Mouse (Mus musculus) cerebellum, adult 11 months (tissue): ENCODE data around the gene Epha8.

ENCODE experiments used
- DNase-seq: peaks from one replicate; pipeline ENCODE4 v3.0.0; 2022

Epha8 gene

DNA sequence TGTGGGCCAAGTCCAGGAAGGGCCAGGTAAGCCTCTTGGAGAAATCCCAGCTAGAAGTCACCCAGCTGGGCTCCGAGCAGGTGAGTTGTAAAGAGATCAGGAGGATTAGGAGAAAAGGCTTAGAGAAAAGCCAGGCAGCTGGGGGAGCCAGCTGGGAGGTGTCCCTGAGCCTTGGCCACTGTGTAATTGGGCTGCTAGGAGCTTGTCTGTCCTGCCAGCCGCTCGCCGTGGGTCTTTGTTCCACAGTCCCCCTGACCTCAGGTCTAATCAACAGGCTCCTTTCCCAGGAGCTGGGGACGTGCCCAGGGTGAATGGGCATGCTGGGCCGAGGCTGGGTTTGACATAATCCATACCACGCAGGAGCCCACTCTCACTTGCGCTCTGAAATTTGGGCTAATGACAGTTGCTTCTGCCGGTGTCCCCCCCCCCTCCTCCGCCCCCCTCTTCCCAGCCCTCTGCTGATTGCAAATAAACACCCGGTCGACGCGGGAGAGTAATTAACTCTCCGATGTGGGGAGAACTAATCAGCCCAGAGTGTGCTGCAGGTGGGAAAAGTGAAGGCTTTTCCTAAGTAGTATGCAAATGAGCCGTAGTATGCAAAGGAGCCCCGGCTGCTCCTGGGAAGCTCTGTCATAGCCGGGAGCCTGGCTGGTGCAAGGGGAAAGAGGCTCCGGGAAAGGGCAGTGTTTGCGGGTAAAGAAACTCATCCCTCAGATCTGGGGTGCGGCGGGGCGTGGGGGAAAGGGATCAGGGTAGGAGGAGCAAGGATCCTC is 51.7 kb downstream of the Epha8 start:
- DNase-seq, result no peak

DNA sequence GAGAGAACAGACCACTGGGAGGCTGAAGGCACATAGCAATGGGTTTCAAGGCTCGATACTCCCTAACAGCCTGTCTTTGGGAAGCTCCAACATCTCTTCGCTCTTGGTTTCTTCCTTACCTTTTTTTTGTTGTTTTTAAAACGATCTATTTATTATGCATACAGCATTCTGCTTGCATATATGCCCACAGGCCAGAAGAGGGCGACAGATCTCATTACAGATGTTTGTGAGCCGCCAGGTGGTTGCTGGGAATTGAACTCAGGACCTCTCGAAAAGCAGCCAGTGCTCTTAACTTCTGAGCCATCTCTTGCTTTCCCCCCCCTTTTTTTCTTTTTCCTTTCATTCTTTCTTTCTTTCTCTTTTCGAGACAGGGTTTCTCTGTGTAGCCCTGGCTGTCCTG is 57.5 kb downstream of the Epha8 start:
- no peak for DNase-seq

DNA sequence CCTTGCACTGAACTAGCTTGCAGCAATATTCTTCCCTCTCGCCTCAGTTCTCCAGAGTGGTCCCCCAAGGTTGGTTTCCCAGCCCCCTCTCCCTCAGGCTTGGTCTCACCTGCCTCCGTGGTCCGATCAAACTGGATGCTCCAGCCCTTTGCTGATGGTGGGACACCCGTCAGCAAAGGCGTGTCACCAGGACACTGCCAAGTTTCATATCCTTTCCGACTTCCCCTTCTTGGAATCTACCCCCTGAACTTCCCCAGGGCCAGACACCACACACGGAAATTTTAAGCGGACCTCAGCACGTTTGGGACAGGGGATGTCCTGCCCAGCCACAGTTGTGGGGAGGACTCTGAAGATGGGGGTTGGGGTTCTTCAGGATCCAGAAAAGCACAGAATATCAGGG is 58.0 kb downstream of the Epha8 start, which contains the start of gene C1qa:
C1qa (minus strand) TSS at position 167 of the 400 bp plus-strand sequence.
- DNase-seq, result no peak

DNA sequence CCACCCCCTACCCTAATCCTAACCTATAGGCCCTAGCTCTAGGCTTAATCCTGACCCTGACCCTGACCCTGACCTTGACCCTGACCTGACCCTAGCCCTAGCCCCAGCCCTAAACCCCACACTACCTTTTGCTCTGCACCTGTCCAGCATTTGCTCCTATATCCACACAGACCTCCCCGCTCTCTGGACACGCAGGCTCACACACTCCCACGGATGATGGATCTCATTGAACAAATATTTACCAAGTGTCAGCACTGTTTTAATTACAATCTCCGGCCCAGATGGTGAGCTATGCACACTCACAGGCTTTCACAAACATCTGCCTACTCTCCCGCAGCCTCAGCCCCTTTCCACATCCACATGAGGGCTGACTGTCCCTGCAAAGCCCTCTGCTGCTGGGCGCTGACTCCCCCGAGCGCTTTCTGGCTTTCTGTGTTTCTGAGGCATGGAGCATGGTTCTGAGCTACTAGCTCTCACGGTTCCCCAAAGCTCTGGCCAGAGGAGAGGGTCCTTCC is 58.5 kb downstream of the Epha8 start:
- no peak for DNase-seq

DNA sequence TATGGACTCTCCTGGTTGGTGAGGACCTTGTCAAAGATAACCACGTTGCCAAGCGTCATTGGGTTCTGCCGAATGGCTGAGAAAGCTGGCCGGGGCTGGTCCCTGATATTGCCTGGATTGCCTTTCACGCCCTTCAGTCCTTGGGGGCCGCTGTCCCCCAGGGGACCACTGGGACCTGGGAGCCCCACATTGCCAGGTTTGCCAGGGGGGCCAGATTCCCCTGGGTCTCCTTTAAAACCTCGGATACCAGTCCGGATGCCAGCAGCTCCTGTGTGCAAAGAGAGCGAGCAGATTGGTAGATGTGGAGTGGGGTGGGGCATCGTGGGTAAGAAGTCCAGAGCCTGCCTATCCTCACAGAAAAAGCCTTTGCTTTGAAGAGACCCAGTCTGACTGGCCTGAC is 60.2 kb downstream of the Epha8 start:
- no peak for DNase-seq

DNA sequence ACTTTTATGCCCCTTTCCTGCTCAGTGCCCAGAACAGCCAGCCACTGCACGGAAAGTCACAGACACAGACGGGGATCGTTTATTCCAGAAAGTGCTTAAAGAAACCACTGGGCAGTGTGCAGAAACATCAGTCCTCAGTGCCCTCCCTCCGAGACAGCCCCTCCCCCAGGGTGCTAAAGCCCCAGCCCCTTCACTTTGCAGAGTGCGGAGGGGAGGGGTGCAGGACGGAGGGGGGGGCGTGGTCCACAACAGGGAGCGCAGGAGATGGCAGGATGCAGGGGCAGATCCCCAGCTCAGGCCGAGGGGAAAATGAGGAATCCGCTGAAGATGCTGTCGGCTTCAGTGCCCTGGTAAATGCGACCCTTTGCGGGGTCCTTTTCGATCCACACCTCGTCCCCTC is 60.8 kb downstream of the Epha8 start:
- DNase-seq, result no peak

DNA sequence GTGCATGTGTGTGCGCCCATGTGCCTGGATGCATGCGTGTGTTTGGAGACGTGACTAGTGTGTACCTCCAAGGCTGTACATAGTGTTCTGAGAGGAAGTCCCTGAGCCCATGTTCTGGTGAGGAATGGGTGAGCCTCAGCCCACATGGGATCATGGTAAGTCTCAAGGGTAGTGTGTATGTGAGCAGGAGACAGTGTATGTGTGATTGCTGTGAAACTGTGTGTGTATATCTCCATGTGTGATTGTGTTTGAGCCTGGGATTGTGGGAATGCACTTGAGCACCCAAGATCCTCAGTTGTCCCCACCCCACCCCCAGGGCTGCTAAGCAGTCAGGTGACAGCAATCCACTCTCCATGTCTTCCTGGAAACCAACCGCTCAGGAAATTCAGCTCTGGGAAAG is 61.8 kb downstream of the Epha8 start:
- no peak for DNase-seq

GRCm38 (mm10) chr4:136893691-136894543 is 62.7 kb downstream of the Epha8 start:
- peak; percentile 31 for DNase-seq

DNA sequence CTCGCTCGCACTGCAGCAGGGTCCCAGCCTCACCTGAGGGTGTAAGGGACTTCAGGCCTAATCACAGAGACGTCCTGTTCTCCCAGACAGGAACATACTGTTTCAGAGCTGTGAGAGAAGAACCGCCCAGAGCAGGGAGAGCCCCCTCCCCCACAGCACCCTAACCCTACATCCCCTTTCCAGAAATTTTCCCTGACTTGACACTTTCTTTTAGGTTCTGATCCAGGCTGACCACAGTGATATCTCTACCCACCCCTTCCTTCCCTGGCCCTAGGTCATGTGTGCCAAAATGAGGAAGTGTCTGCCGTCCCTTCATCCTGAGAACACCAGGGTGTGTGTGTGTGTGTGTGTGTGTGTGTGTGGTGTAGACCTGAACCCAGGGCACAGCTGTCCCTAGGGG is 63.8 kb downstream of the Epha8 start, which contains the start of gene C1qc:
C1qc (minus strand) TSS at position 255 of the 400 bp plus-strand sequence.
- no peak for DNase-seq

GRCm38 (mm10) chr4:136892371-136892770 is 64.2 kb downstream of the Epha8 start:
- no peak for DNase-seq

DNA sequence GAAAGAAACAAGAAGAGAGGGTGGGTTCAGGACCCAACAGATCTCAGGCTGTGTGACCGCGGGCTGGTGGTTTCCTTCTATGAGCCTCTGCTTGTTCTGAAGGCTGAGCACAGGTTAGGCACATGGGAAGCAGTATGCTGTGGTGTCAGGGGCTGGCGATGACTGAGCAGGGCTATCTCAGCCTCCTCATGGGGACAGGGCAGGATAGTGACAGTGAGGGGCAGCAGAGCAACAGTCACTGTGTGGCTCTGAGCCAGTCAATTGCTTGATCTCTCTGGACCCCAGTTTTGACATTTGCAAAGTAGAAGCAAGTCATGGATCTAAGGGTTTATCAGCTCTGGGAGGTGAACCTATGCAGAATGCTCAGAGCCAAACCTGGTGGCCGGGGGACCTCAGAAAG is 65.5 kb downstream of the Epha8 start:
- no peak for DNase-seq

DNA sequence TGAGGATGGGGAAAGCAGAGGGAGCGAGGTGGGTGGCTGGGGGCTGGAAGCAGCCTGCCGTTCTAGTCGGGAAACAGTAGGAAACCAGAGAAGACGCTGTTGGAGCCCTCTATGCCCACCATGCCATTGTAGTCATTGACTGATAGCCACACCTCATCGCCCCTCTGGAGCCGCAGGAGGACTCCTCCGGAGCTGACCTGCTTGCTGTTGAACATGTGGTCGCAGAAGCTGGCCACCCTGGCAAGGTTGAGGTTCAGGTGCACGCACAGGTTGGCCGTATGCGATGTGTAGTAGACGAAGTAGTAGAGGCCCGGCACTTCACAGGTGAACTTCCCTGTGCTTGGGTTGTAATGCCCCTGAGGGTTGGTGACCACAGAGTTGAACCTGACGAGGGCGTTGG is 66.6 kb downstream of the Epha8 start:
- DNase-seq, result no peak

DNA sequence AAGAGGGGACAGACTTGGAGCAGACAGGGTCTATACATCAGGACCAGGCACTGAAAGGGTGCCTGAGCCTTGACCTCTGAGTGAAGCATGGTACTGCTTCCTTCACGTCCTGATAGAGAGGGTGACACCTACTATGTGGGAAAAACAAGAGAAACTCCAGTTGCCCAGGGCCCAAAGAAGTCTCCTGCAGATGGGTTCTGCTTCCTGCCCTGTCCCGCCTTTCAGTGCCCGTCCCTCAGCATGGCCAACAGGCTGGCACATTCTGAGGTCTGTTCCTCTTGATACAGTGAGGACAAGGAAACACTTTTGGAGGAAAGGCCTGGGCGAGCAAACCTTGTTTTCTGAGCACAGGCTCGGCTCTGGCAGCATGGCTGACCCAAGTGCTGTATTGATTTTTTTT is 68.9 kb downstream of the Epha8 start:
- no peak for DNase-seq

DNA sequence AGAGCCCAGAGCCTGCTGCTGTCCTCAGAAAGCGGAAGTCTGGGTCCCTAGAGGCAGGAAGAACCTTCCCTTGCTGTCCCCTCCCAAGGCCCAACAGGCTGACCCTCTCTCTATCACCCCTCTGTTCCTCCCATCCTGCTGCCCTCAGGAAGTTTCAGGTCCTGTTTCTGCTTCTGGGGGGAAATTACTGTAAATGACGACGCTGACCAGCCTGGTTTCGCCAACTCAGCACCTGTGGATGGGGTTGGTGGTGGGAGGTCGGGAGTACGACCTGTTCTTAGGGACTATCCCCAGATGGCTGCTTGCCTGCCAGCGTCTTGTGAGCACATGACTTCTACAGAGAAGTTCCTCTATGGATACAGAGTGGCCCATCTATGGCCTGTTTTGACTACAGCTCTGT is 70.5 kb downstream of the Epha8 start, which contains the start of gene C1qb:
C1qb (minus strand) TSS at position 87 of the 400 bp plus-strand sequence.
- DNase-seq, result no peak
